Mouse (Mus musculus) heart, postnatal 0 days (tissue): Measurements from ENCODE around the gene Nt5dc3.

Source experiments
- CTCF ChIP-seq: IDR thresholded peaks from 2 replicates; pipeline ENCODE4 v1.5.1; 2016; ENCODE audit warnings: antibody characterized with exemption, control low read depth, low read depth
- EP300 ChIP-seq: IDR thresholded peaks from 2 replicates; pipeline ENCODE4 v1.6.1; 2016; ENCODE audit warnings: antibody characterized with exemption, low read depth

DNA sequence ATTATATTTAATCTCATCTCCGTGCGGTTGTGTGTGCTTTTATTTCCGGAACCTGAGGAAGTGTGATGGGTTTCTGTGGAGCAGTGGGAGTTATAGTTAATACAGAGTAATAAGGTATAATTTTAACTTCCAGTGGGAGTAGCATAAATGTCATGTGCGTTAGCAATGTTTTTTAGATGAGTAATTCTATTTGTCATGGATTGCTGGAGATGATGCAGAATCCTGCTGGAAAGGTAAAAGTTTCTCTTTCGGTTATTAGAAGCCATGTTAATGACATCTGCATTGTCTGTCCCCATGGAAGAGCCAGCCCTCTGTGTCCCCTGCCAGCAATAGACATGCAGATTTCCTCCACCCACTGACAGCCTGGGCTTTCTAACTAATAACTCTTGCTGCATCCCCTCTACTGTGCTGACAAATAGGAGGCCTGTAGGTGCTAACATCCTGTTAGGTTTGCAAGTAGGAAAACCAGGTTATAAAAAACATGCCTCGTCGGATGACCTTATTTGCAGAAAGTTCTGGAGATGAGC lies 10.4 kb downstream of the Nt5dc3 start:
- TF ChIP-seq CTCF (no peak), EP300 (no peak)
